Mouse (Mus musculus) neural tube, embryonic 11.5 days (tissue): ENCODE results near the gene Pja2. TPM values are rescaled to one million over a fixed set of nuclear protein-coding genes. Genes with fewer than 3 reads are reported as not detected.

Experiments
- ATAC-seq: fragments of 200-750 bp; cut with Nextera tagmentation; 2 replicates; pipeline ENCODE4 v1.8.0; 2017; ENCODE audit warnings: moderate number of reproducible peaks, mild to moderate bottlenecking, moderate TSS enrichment, moderate library complexity; ENCODE audit not compliant: insufficient read depth, low FRiP score, low TSS enrichment
- DNase-seq: peaks from one replicate; pipeline ENCODE4 v3.0.0-alpha.2; 2015; ENCODE audit warnings: low spot score
- H3K27ac ChIP-seq: fragments of 300-500 bp; sonication (generic); 2 replicates; pipeline ENCODE4 v1.5.1; 2014; ENCODE audit warnings: low read depth, mild to moderate bottlenecking, low read length
- H3K27me3 ChIP-seq: fragments of 300-500 bp; sonication (generic); 2 replicates; pipeline ENCODE4 v1.6.1; 2014; ENCODE audit warnings: mild to moderate bottlenecking, low read length, mixed read lengths; ENCODE audit not compliant: control insufficient read depth, insufficient read depth
- H3K36me3 ChIP-seq: fragments of 300-500 bp; sonication (generic); 2 replicates; pipeline ENCODE4 v1.6.1; 2014; ENCODE audit warnings: mild to moderate bottlenecking, low read length, moderate library complexity, mixed read lengths; ENCODE audit not compliant: control insufficient read depth, insufficient read depth
- H3K4me1 ChIP-seq: fragments of 300-500 bp; sonication (generic); 2 replicates; pipeline ENCODE4 v1.6.1; 2014; ENCODE audit warnings: low read length, mixed read lengths; ENCODE audit not compliant: control insufficient read depth, insufficient read depth
- H3K4me2 ChIP-seq: fragments of 300-500 bp; sonication (generic); 2 replicates; pipeline ENCODE4 v1.6.1; 2014; ENCODE audit warnings: low read depth, mild to moderate bottlenecking, moderate library complexity
- H3K4me3 ChIP-seq: fragments of 300-500 bp; sonication (generic); 2 replicates; pipeline ENCODE4 v1.5.1; 2014; ENCODE audit warnings: low read depth, low read length
- H3K9ac ChIP-seq: fragments of 300-500 bp; sonication (generic); 2 replicates; pipeline ENCODE4 v1.6.1; 2014; ENCODE audit warnings: mild to moderate bottlenecking, low read length
- H3K9me3 ChIP-seq: fragments of 300-500 bp; sonication (generic); 2 replicates; pipeline ENCODE4 v1.6.1; 2016; ENCODE audit warnings: low read length; ENCODE audit not compliant: control insufficient read depth
- WGBS: fragments of 180-500 bp; shearing (Covaris S2); extraction: QIAGEN DNeasy Blood & Tissue Kit; methylation state at CpG from one replicate; pipeline ENCODE4 v1.1.7; 2014; 5-methylcytosine and 5-hydroxymethylcytosine counted together
- polyA plus RNA-seq: library from polyadenylated mRNA; unstranded; fragments of >200 nt; fragmentation: Nextera tagmentation; extraction: Ambion mirVana; gene quantifications from 2 replicates; pipeline ENCODE4 v1.2.1, GENCODE M21; 2014

Pja2 gene
- polyA plus RNA-seq, 1 experiment from 2014 or later, result 105 TPM

DNA sequence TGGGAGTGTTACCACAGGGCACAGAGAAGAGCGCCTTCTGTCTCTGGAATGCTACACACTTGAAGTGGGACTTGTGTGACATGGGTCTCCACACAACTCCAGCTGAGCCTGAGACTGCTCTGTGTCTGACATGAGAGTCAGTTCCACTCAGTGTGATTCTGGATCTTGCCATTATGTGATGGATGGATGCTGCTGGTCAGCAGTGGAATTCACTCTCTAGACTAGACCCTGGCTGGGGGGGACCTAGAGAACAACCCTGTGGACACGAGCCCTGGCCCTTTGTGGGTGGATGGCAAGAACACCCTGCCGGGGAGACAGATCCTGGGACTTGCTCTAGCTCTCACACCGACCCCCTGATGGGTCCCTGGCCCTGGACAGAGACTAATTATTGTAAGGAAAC is 56.5 kb downstream of the Pja2 start:
- WGBS, result 87% methylated on average over 4 of the region's 4 CpGs
- Histone ChIP-seq H3K36me3 (no peaks in the 10 kb centered on the region), H3K9me3 (no peaks in the 10 kb centered on the region), H3K9ac (no peak overlapping the region), H3K4me2 (no peak overlapping the region), H3K4me1 (no peaks in the 10 kb centered on the region), H3K4me3 (no peak overlapping the region), H3K27ac (no peak overlapping the region), H3K27me3 (no peaks in the 10 kb centered on the region)
- DNase-seq (no peak), ATAC-seq (no peak)

DNA sequence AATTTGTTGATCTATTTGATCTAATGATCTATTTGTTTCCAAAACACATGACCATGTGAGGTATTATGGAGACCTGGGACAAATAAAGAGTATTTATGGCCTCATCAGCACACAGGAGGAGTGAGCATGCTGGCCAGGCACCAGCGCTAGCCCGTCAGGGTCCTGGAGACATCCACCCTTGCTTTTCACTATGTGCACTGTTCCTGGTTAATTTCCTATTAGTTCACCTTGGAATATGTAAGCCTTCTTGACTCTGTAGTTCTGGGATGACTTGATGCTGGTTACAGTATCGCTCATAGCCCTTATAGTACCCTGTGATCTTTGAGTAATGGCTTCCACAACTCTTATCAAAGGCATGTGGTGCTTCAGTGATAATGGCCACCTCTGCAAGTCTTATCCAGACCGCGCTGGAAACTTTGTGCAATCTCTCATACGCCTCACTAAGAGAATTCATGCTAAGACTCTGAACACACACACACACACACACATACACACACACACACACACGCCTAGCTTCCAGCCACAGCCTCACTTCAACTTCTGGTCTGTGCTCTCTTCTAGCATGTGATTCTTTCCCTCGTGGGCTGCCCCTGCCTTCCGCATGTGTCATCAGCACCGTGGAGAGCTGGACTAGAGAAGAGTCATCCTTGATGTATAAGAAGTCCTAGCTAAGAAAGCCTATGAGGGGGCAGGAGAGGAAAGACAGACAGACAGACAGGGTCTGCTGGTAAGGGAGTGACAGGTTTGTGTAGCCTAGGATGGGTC is 57.2 kb downstream of the Pja2 start:
- no peaks in the 10 kb centered on the region for H3K36me3 ChIP-seq
- H3K9ac ChIP-seq, result no peak overlapping the region
- H3K27me3 ChIP-seq, result no peaks in the 10 kb centered on the region
- H3K4me2 ChIP-seq, result no peak overlapping the region
- ATAC-seq, result no peak
- DNase-seq, result no peak
- H3K9me3 ChIP-seq, result no peaks in the 10 kb centered on the region
- H3K27ac ChIP-seq, result no peak overlapping the region
- H3K4me1 ChIP-seq, result no peaks in the 10 kb centered on the region
- WGBS, result 91% methylated on average over 10 of the region's 10 CpGs
- H3K4me3 ChIP-seq, result no peak overlapping the region

DNA sequence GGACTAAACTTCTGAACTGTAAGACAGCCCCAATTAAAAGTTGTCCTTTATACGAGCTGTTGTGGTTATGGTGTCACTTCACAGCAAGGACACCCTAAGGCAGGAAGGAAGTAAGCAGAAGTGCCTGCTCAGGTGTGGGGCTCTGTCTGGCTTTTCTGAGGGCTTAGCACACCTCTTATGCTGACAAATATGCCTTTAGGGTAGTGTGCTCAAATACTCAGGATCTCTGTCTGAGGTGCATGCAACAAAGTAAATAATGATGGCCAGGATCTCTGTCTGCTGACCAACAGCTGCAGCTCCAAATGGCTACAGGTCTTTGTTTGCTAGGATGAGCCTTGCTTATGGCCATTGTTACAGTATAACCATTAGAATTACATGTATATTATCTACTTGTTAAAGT is 71.1 kb downstream of the Pja2 start:
- no peak for ATAC-seq

DNA sequence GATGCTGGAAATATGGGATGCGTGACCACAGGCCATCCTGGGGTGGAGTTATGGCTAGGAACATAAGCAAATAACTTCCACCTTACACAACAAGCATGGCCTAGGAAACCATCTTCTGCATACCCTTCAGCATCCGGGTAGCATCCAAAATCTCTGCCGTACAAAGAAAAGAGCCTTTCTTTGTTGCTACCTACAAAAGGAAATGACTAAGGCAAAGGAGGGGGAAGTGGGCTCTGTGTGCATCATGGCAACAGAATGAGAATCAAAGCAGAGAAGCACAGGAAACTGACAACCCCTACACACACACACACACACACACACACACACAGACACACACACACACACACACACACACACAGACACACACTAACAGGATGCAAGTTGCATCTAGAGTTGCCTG is 83.5 kb downstream of the Pja2 start:
- ATAC-seq (no peak), DNase-seq (no peak)
- Histone ChIP-seq H3K27ac (no peak overlapping the region), H3K36me3 (no peaks in the 10 kb centered on the region), H3K9ac (no peak overlapping the region), H3K4me3 (no peak overlapping the region), H3K4me1 (no peaks in the 10 kb centered on the region), H3K9me3 (no peaks in the 10 kb centered on the region), H3K27me3 (no peaks in the 10 kb centered on the region), H3K4me2 (no peak overlapping the region)
- WGBS, result 72% methylated on average over 3 of the region's 3 CpGs

More for the DNA sequence above, 71.1 kb downstream of the Pja2 start:
- no peak for DNase-seq
- no peaks in the 10 kb centered on the region for H3K9me3 ChIP-seq
- H3K27me3 ChIP-seq, result no peaks in the 10 kb centered on the region
- H3K27ac ChIP-seq, result no peak overlapping the region
- H3K4me2 ChIP-seq, result no peak overlapping the region
- no peak overlapping the region for H3K9ac ChIP-seq
- no peaks in the 10 kb centered on the region for H3K4me1 ChIP-seq
- H3K36me3 ChIP-seq, result no peaks in the 10 kb centered on the region
- no peak overlapping the region for H3K4me3 ChIP-seq
- WGBS, result 94% methylated on average over 1 of the region's 1 CpGs

DNA sequence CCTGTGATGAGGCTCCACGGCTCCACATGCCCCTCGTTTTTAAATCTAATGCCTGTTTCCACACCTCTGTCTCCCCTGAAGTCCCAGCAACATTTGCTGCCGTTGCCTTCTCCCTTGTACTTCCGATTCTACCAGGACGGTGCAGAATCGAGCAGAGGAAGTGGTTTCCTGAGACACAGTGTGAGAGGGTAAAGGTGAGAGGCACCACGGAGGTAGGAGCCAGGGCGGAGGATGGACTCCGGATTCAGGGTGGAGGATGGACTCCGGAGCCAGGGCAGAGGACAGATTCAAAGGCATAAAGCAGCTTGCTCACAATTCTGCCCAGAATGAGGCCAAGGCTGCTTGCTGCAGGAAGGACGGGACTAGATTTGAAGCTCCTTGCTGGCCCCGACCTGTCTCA is 88.8 kb downstream of the Pja2 start:
- H3K4me2 ChIP-seq, result no peak overlapping the region
- no peak overlapping the region for H3K9ac ChIP-seq
- 0 out of 2 replicates have a peak, but pooled peaks cover 3% of the 10 kb centered on the region for H3K4me1 ChIP-seq
- H3K27ac ChIP-seq, result 0 out of 2 replicates have a peak overlapping the region, but pooled peaks have one; percentile 42
- no peak overlapping the region for H3K4me3 ChIP-seq
- 59% methylated on average over 12 of the region's 12 CpGs for WGBS
- H3K27me3 ChIP-seq, result no peaks in the 10 kb centered on the region
- no peaks in the 10 kb centered on the region for H3K36me3 ChIP-seq
- H3K9me3 ChIP-seq, result no peaks in the 10 kb centered on the region
- ATAC-seq, result no peak
- DNase-seq, result peak; percentile 17

DNA sequence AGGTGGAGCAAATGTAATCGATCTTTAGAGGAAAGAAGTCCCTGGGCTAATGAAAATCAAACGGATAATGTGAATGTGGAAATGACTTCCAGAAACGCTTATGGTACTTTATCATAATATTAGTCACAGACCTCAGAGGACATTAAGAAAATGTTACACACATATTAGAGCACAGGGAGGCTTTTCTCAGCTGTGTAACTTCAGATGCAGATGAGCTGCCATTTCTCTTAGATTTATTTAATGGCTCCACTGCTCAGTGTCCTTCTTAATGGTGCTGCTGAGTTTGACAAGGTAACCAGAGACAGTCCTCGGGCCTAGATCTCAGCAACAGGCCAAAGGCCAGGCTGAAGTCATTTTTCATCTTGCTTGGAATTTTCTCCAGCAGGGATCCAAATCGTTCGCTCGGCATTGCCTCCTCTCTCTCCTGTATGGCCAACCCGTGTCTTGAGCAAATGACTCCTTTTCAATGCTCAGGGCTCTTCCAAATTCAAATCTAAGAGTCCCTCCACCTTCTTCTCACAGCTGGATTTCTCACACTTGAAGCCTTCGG is 89.3 kb downstream of the Pja2 start:
- Histone ChIP-seq H3K27me3 (no peaks in the 10 kb centered on the region), H3K36me3 (no peaks in the 10 kb centered on the region), H3K9me3 (no peaks in the 10 kb centered on the region), H3K4me3 (no peak overlapping the region), H3K4me2 (no peak overlapping the region), H3K27ac (0 out of 2 replicates have a peak overlapping the region, but pooled peaks have one; percentile 42), H3K4me1 (0 out of 2 replicates have a peak, but pooled peaks cover 3% of the 10 kb centered on the region), H3K9ac (no peak overlapping the region)
- DNase-seq (peak; percentile 48), ATAC-seq (no peak)
- 39% methylated on average over 9 of the region's 9 CpGs for WGBS

DNA sequence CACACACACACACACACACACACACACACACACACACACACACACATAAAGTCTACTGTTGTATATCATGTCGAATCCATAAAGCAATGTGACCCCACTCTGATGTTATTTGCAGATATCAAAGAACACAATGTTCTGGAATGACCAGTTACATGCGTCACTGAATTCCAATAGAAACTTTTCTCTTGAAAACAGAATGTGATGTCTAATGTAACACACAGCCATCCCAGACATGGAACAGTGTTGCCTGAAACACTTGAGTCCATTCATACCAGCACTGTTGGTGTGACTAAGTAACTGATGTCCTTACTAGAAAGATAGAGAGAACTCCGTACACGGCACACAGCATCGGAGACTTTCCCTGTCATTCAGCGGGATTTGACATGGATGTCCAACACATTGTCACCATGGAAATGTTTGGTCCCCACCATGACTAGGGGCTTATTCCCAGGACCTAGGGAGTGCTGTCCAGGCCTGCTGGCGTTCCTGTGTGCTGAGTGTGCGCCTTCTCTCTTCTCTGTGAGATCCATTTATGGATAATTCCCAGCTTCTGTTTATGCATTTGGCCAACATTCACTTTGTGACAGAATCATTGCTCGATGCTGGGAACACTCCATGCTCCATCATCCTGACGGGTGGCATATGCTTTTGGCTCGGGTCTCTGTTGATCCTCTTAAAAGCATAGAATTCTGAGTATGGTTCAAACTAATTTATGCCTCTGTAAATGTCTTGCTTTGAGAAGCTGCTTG is 90.0 kb downstream of the Pja2 start:
- ATAC-seq, result no peak
- no peak overlapping the region for H3K4me2 ChIP-seq
- H3K4me1 ChIP-seq, result 0 out of 2 replicates have a peak, but pooled peaks cover 3% of the 10 kb centered on the region
- H3K9ac ChIP-seq, result no peak overlapping the region
- no peak overlapping the region for H3K27ac ChIP-seq
- H3K9me3 ChIP-seq, result no peaks in the 10 kb centered on the region
- WGBS, result 68% methylated on average over 11 of the region's 11 CpGs
- no peaks in the 10 kb centered on the region for H3K36me3 ChIP-seq
- peak; percentile 7 for DNase-seq
- H3K27me3 ChIP-seq, result no peaks in the 10 kb centered on the region
- no peak overlapping the region for H3K4me3 ChIP-seq

DNA sequence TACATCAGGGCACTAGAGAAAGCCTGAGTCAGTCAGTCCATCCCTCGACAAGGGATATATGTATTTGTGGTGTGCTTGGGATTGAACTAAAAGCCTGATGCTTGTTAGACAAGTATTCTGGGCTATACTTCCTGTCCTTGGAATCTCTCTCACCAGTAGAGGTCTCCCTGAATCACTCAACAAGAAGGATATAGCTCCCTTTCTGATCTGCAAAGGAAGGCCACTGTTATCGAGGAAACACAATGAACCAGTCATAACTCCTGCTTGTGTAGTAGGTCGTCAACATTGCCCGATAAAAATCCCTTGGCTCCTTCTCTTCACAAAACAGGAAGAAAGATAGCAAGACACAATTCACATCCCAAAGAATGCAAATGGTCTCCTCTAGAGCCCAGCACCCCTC is 99.6 kb downstream of the Pja2 start:
- no peak overlapping the region for H3K27ac ChIP-seq
- no peak overlapping the region for H3K4me3 ChIP-seq
- no peak for DNase-seq
- WGBS, result 83% methylated on average over 4 of the region's 4 CpGs
- H3K27me3 ChIP-seq, result no peaks in the 10 kb centered on the region
- no peak overlapping the region for H3K9ac ChIP-seq
- no peak overlapping the region for H3K4me2 ChIP-seq
- no peak for ATAC-seq
- H3K36me3 ChIP-seq, result no peaks in the 10 kb centered on the region
- H3K9me3 ChIP-seq, result no peaks in the 10 kb centered on the region
- no peaks in the 10 kb centered on the region for H3K4me1 ChIP-seq
